Mouse (Mus musculus) B cell, adult 2 months (primary cell): ENCODE measurements around the gene Mkln1.
A peak's percentile ranks its signal among the peaks of the same experiment; 100 is the strongest.

Source experiments
- DNase-seq, 2 experiments: peaks; one replicate each; pipeline ENCODE4 v3.0.0; 2022

The Mkln1 gene

DNA sequence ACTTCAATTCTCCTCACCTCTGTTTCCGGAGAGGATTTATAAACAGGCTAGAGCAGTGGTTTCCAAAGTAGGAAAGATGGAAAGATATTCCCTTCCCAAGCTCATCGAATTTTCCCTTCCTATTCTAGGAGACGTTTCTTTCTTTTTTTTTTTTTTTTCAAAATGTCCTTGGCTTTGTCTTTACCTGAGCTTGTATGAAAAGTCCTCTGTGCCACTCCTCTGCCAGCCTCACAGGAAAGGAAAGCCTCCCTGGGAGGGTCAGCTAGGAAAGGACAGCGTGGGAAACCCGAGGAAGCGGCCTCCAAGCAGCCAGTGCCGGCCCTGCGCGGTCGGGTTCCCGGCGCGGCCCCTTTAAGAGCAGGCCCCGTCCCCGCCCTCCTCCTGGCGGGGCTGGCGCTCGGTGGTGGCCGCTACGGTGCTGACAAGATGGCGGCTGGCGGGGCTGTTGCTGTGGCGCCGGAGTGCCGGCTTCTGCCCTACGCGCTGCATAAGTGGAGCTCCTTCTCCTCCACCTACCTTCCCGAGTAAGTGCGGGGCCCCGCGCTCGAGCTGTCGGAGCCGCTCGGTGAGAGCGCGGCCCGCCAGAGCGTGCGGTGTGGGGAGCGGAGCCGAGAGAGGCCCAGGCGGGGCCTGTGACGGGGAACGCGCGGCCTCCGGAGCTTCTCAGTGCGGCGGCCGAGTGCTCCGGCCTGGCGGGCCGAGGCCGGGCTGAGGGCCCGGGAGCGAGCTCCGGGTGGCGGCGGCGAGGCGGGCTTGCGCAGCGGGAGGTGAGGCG lies at the start of gene Mkln1:
Gene Mkln1 (plus strand): TSS at position 305 of the 775 bp plus-strand sequence.
- DNase-seq = peak; percentile 85 to 88

DNA sequence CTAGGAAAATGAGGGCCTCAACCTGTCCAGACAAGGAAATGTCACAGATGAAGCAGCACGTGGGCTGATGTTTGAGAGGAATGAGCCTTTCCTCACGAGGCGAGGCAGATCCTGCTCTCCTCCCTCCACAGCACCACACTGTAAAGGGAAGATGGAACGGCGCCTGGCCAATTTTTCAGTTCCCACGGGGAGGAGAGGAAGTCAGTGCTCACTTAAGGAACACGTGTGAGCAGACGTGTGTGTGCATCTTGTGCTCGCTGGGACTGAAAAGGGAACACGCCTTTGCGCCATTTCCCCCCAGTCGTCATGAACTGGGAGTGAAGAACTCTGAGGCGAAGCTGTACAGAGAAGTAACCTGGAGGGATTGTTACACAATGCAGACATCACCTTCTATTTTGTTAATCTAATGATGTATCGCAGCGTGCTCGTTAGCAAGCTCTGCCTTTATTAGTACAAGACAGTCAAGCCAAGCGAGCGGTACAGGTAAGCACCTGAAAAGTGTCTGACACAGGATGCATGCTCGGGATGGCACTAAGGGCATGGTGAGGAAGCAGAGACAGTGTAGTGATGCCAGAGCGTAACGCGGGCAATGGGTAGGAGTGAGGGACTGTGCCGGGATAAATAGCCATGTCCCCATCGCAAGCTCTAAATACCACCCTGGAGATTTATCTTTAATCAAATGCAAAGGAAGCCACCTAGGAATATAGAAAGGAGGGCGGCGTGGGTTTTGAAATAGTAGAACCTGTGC lies 41.9 kb upstream of the Mkln1 start:
- DNase-seq = no peak

DNA sequence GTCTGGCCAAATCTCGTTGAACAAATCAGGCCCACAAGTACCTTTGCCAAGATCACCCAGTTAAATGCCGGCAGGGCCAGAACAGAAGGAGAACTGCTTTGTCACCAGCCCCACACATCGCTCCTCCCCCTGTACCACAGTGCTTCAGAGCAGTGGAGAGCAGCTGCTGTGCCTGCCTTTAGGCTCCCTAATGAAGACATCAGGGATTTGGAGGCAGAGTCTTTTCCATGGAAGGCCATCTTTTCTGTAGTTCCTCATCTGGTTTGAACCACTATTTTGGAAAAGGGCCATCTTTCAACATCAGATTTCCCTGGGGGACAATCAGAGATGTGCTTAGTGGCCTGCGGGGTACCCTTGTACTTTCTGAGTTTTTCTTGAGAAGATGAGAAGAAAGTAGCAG lies 41.2 kb upstream of the Mkln1 start:
- no peak for DNase-seq

DNA sequence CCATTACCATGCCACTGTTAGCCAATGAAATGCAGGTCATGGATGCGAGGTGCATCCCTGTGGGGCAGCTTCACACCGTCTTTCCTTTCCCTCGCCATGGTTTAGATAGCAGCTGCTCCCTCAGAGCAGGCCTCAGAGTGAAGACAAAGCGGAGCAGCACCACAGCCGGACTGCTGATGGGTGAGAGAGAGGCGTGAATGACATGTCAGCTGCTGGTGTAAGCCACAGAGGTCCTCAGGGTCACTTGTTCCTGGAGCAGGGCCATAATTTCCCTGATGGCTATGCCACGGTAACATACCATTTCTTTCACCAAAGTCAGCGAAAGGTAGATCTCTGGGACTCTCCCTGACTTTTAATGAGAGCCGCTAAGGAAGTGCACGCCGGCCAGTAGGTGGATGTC lies 35.9 kb upstream of the Mkln1 start:
- DNase-seq = no peak

DNA sequence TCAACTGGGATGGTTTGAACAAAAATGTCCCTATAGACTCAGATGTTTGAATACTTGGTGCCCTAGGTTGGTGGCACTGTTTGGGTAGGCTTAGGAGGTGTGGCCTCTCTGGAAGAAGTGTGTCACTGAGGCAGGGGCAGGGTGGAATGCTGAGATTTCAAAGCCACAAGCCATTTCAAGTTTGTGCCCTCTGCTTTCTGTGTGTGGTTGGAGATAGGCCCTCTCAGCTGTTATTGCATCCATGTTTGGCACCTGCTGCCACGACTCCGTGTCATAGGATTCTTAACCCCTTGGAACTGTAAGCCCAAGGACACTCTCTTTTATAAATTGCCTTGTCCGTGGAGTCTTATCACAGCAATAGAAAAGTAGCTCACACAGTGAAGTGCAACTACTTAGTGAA lies 34.1 kb upstream of the Mkln1 start:
- DNase-seq = no peak

DNA sequence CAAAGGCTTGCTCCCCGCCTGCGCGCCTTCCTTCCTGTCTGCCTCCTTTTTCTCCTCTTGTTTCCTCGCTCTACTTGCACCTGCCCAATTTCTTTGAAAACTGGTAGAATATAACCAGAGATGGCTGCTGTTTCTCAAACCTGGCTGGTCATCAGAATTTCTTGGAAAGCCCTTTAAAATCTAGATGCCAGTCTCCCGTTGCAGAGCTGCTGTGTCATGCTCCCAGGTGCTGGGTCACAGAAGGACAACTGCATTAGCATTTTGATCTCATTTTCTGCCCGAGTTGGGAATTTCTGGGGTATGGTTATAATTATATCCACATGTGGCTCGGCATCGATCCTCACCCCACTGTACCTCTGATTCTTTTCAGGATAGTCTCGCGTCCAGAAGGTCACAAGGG lies 30.6 kb upstream of the Mkln1 start:
- no peak for DNase-seq

DNA sequence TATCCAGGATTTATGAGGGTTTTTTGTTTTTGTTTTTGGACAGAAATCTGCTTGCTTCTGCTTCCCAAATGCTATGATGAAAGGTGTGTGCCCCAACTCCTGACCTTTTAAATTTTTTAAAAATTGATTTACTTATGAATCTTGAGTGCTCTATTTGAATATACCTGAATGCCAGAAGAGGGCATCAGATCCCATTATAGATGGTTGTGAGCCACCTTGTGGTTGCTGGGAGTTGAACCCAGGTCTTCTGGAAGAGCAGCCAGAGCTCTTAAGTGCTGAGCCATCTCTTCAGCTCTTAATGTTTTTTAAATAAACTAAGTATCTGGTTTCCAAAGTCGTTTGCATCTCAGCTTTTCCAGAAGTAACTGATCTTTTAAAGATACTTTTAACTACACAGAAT lies 30.0 kb upstream of the Mkln1 start:
- no peak for DNase-seq

DNA sequence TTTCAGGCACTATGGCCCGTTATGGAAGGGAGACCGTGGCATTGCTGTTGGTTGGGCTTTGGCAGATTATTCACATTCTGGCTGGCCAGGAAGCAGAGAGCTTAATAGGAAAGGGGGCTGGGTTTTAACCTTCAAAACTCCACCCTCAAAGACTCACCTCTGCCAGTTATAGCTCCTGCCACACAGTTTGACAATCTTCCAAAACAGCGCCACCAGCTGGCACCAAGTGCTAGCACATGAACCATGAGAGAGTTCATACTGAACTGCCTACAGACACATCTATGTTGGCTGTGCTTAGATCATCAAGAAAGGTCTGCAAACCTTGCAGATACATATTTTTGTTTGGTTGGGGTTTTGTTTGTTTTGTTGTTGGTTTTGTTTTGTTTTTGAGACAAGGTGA lies 28.7 kb upstream of the Mkln1 start:
- DNase-seq = peak; percentile 37 to 46

DNA sequence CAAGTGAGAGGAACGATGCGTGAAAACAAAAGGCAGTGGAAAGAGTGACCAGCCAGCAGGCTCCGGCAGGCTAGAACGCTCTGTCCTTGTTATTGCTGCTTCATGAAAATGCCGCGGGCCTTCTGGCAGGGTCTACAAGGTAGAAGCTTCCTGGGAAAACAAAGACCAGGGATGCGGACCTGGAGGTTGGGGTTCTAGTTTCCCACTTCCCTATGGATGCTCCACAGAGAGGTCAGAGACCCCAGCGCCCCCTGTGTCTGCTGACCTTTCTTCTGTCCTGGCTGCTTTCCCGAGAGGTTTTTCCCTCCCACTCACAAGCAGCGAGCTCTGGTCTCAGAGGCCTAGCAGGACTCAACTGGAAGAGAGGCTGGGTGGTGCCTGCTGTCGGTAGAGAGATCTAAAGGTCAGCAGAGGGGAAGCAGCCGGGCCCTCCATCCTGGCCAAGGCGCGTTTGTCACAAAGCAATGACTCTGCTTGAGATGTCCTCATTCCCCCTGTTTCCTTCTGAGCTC lies 27.9 kb upstream of the Mkln1 start:
- no peak for DNase-seq

DNA sequence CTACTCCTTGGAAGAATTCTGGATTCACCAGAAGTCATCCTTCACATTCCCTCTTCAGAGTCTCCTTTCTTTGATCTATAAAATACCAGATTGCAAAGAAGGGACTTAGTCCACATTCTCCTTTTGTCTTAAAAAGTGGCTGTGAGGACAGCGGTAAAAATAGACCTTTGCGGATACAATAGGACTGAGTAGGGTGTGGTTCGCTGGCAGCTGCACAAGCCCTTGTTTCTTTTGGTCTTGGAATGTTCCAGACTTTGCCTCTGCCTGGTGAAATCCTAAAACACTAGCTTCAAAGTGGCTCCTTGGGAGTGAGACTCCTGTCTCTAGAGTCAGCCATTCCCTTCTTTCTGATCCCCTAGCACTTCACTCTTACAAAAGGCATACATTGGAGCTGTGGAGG lies 27.4 kb upstream of the Mkln1 start:
- no peak for DNase-seq

DNA sequence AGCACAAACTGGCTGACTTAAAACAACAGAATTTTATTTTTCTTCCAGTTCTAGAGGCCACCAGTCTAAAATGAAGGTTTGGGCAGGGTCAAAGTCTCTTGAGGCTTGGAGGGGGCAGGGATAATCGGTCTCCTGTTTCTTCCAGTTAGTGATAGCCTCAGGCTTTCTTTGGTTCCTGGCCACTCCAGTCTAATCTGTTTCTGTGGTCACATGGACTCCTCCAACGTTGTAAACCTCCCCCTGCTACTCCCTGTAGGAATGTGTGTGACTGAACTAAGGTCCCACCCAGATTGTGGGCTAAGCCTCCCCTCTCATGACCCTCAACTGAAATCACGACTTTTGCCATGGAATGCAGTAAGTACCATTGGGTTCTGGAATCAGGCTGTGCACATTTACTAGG lies 25.9 kb upstream of the Mkln1 start:
- DNase-seq = no peak

DNA sequence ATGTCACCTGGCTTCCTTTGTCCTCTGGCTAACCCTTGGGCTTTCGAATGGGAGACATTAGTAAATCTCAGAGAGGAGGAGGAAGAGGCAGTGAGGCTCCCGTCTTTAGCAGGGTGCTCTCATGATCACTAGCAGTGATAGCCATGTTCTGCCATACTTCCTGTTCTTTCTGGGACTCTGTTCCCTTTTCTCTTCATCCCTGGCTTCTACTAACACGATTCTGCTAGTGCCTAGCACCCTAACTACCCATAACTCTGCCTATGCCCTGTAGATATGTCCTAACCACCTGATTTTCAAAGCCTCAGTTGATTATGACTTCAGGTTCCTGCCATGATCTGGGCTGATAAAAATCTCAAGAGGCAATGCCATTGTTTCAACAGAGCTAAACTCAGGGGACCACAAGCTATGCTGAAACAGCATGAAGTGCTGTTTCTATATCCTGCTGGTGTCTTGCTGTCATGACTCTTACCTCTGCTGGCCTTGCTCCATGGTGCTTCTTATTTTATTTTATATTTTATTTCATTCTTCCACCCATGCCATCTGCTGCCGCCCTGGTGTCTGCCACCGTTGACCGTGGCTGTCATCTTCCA lies 25.4 kb upstream of the Mkln1 start:
- DNase-seq = no peak

DNA sequence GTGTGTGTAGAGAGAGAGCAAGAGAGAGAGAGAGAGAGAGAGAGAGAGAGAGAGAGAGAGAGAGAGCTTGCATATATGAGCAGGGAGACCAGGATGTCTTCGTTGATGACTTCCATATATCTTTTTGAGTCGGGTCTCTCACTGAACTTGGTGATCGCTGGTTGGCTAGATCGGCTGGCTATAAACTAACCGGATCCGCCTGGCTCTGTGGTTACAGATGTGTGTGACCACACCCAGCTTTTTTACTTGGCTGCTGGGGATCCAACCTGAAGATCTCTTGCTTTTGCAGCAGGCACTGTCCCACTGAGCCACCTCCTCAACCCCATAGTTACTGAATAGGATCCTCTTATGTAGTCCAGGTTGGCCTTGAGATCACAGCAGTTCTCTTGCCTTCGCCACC lies 15.5 kb upstream of the Mkln1 start:
- DNase-seq = no peak

DNA sequence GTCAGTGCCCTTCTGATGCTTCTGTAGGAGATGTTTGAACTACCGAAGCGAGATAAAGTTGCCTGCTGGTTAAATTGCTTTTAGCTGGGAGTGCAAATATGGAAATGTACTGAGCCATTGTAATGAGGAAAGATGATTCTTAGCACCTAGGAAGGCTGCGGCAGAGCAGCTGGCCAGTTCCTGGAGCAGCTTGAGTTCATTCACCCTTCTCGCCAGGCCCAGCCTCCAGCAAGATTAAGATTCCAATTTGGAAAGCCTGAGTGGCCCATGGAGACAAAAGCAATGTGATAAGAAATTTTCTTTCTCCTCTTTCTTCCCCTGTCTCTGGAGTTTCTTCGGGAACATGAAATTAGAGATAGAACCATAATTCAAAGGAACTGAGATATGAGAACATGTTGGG lies 13.7 kb upstream of the Mkln1 start:
- DNase-seq = no peak

DNA sequence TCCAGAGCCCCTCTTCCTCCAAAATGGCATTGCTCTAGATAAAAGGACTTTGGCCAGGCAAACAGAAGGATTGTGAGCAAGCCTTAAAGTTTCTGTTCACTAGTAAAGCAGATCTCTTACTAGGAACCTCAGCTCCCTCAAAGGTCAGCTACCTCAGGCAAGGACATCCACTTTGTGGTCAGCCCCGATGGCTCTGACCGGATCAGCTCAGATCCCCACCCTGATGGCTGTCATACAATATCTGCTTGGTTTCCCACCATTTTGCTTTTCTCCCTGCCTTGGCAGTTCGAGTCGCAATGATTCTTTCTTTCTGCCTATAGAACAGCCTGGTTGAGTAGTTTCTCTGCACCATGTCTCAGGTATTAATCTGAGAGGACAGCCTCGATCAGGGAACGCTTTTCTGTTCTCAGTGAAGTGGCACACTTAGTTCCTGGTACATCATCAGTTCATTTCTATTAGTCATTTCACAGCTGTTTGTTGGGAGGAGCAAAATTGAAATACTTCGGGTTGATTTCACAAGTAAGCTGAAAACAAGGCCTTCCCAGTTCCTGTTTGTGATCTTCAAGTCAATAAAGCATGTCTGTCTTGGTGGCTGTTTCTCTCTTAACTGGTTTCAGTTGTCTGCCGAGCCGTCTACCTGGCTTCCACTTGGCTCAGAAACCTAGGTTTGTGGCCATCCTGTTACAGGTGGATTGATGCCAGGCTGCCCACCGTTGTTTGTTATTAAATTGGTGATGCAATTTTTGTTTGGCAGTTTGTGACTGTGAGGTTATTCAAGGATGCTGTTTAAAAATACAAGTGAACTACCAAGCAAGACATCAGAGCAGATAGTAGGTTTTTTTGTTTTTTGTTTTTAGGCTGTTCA lies 13.0 kb upstream of the Mkln1 start:
- DNase-seq = no peak

DNA sequence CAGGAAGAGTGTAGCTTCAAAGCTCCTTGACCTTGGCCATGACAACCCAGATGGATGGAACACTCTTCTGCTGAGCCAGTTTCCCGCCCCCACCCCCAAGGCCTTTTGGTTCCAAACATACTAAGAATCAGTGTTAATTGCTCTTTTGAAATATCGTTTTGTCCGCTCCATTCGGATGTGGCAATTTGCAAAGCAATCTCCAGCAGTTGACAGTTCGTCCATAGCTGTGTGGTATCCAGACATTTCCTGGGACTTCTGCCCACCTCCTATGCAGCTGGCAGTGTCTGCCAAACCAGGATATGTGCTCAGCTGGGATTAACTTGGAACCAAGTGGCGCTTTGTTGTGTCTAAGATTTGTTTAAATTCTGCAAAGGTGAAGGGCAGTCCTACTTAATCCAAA lies 8.8 kb upstream of the Mkln1 start:
- DNase-seq = no peak

DNA sequence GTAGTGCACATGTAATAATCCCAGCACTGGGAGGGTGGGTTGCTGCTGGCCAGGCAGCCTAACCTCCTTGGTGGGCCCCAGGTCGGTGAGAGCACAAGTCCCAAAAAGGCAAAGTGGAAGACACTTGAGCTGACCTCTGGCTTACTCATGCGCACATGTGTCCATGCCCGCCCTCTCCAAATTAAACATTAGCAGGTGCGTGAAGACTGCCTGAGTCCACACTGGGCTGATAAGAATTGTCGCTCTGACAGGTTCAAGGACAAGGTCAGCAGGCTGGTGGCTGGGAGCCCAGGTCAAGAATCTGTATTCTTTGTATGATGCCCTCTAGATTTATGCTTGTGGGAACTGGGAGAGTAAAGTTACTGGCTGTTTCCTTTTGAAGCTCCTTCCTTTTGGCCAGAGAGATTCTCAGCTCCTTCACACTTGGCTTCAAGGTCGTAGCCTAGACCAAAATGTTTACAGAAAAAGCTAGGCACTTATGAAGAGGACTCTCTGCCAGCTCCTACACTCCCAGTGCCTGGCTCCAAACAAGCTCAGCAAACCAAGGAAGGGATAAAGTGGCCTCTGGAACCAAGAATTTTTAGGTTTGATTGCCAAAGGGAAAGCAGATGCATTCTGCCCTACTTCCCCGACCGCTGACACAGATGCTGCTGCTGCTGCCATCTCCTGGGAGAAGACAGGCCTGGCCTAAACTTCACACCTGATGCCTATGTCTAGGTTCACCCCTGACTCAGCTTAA lies 8.1 kb upstream of the Mkln1 start:
- no peak for DNase-seq

DNA sequence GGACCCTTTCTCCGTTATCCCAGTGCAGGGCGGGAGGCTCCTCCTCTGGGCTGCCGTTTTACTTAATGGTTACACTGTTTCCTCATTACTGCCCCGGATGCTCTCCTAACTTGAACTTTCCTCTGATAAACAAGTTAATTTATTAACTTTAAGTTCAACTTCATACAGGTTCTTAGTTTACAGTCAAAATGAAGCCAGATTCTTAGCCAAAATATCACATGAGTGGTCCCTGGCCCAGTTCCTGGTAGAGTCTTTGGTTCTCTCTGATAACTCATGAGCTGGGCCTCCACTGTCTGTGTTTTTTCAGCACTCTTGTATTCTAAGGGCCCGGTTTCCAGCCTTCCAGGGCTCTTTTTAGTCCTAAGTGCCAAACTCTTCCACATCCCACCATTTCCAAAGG lies 5.7 kb upstream of the Mkln1 start:
- no peak for DNase-seq

DNA sequence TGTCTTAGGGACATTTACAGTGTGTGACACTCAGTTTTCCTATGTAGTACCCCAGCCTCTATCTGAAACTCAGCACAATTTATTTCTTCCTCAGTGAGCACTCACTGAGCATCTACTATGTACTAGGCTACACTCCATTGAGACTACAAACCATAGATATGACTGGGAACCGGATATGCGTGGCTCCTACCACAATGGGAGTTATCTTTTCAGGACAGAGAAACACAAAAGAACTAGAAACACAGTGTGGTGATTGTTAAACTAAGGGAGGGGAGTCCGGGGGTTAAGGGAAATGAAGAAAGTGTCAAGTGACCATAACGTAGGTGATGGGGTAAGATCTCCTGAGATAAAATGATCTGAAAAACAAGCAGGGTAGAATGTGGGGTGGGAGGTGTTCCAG lies 2.4 kb upstream of the Mkln1 start:
- DNase-seq = no peak

DNA sequence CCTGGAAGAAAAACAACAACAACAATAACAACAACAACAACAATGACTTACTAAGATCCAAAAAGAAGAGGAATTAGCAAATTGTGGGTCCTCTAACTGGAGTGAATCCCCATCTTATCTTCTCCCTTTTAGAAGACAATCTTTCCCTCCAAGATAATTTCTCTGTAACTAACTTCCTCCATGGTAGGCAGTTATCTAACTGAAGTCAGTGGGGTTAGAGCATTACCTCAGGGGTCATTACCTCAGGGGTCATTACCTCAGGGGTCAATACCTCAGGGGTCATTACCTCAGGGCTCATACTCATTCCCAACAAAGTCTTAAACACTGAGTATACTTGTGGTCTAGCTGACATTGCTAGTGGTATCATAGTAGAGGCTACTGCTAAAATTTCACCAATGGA lies 1.2 kb upstream of the Mkln1 start:
- no peak for DNase-seq

DNA sequence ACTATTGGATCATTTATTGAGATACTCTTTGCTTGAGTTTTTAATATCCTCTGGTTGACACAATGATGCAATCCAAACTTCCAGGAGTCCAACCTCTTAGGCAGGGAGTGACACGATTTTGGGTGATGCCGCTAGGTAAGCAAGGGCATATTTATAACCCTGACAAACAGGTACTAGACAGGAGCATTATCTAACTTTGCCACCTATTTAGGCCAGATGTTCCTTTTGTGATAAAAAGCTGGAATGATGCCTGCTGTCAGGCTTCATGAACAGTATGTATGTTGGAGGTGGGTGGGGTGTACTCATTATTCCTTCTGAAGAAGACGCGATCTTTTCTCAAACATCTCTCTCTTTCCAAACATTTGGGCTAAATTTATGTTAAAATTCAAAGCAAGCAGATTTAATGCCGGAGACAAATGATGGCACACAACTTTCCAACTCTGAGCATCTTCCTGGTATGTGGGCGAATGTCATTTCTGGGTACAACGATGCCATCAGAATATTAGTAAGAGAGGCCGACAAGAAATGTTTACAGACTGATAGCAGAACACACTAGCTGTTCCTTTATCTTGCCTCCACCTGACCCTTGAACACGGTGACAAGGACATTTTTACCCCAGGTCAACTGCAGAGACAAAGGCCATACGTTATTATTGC lies 632 bp upstream of the Mkln1 start:
- no peak for DNase-seq

DNA sequence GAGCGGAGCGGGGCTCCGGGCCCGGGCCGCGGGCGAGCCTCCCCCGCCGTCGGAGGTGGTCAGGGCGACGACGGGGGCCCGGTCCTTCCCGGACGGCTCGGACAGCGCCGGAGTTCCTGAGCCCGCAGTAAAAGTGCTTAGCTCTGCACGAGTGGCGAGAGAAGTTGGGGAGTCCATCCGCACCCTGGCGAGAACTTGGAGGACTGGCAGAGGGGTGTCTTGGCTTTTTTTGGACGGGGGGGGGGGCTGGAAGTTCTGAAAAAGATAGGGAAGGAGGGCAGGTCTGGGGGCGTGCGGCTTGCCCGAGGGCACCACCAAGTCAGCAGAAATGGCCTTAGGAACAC lies 643 bp downstream of the Mkln1 start:
- no peak for DNase-seq
